Mouse (Mus musculus) MEL (cell line): ENCODE results near the gene Kif3b. TPM values are rescaled to one million over a fixed set of nuclear protein-coding genes. Genes with fewer than 3 reads are reported as not detected.

Experiments used
- DNase-seq: peaks from one replicate; pipeline ENCODE4 v3.0.0; 2011; ENCODE audit warnings: low read depth, low spot score
- H3K27ac ChIP-seq: 2 replicates; pipeline ENCODE4 v1.5.1; 2012; ENCODE audit warnings: low read depth, mild to moderate bottlenecking, control low read depth, low read length, moderate library complexity; ENCODE audit not compliant: control insufficient read depth
- H3K27me3 ChIP-seq, 2 experiments: fragments of 150-350 bp in 1 of 2; sonication (generic) in 1 of 2; 2 replicates each; pipeline ENCODE4 v1.6.1; 2012; ENCODE audit warnings: low read length in 2 of 2, mild to moderate bottlenecking in 2 of 2, improper control_type of control experiment in 1 of 2, moderate library complexity in 1 of 2; ENCODE audit not compliant: insufficient read depth in 2 of 2, control insufficient read depth in 1 of 2
- H3K36me3 ChIP-seq, 2 experiments: 2 replicates each; pipeline ENCODE4 v1.6.1; 2012 to 2014; ENCODE audit warnings: low read length in 2 of 2, improper control_type of control experiment in 1 of 2, inconsistent platforms in 1 of 2, mild to moderate bottlenecking in 1 of 2; ENCODE audit not compliant: insufficient read depth in 2 of 2, control insufficient read depth in 1 of 2
- H3K4me1 ChIP-seq, 2 experiments: fragments of 150-350 bp in 1 of 2; sonication (generic) in 1 of 2; 2 replicates each; pipeline ENCODE4 v1.6.1; 2012; ENCODE audit warnings: low read length in 2 of 2, improper control_type of control experiment in 1 of 2, mild to moderate bottlenecking in 1 of 2; ENCODE audit not compliant: insufficient read depth in 2 of 2, control insufficient read depth in 1 of 2
- H3K4me3 ChIP-seq, 2 experiments: fragments of 150-350 bp in 1 of 2; sonication (generic) in 1 of 2; 2 replicates each; pipeline ENCODE4 v1.5.1; 2012; ENCODE audit warnings: low read depth in 2 of 2, low read length in 2 of 2, mild to moderate bottlenecking in 2 of 2, moderate library complexity in 2 of 2, control low read depth in 1 of 2, improper control_type of control experiment in 1 of 2; ENCODE audit not compliant: control insufficient read depth in 1 of 2, insufficient read depth in 1 of 2
- H3K79me2 ChIP-seq: 2 replicates; pipeline ENCODE4 v1.6.1; 2012; ENCODE audit warnings: mild to moderate bottlenecking, low read length, moderate library complexity; ENCODE audit not compliant: control insufficient read depth, poor library complexity, insufficient read depth
- H3K9ac ChIP-seq: 2 replicates; pipeline ENCODE4 v1.6.1; 2012; ENCODE audit warnings: low read depth, mild to moderate bottlenecking, control low read depth, low read length, moderate library complexity; ENCODE audit not compliant: control insufficient read depth, poor library complexity, severe bottlenecking
- H3K9me3 ChIP-seq: fragments of 150-350 bp; sonication (generic); replicated peaks from 2 replicates; pipeline ENCODE4 v1.6.1; 2012; ENCODE audit warnings: mild to moderate bottlenecking, low read length, improper control_type of control experiment, moderate library complexity; ENCODE audit not compliant: insufficient read depth
- BHLHE40 ChIP-seq: IDR thresholded peaks from 2 replicates; pipeline ENCODE4 v1.6.1; 2012; ENCODE audit warnings: low read depth, mild to moderate bottlenecking, inconsistent platforms, low read length, improper control_type of control experiment, borderline replicate concordance
- CHD1 ChIP-seq: IDR thresholded peaks from 2 replicates; pipeline ENCODE4 v1.6.1; 2012; ENCODE audit warnings: low read depth, mild to moderate bottlenecking, inconsistent platforms, low read length, improper control_type of control experiment
- CHD2 ChIP-seq: IDR thresholded peaks from 2 replicates; pipeline ENCODE4 v1.6.1; 2011; ENCODE audit warnings: low read length, improper control_type of control experiment
- EP300 ChIP-seq, 2 experiments: IDR thresholded peaks; 2 replicates each; pipeline ENCODE4 v1.6.1; 2011; ENCODE audit warnings: improper control_type of control experiment in 2 of 2, low read length in 2 of 2, low read depth in 1 of 2, mild to moderate bottlenecking in 1 of 2
- ETS1 ChIP-seq: IDR thresholded peaks from 2 replicates; pipeline ENCODE4 v1.6.1; 2012; ENCODE audit warnings: low read depth, mild to moderate bottlenecking, inconsistent platforms, low read length, improper control_type of control experiment, moderate library complexity
- GABPA ChIP-seq: IDR thresholded peaks from 2 replicates; pipeline ENCODE4 v1.6.1; 2012; ENCODE audit warnings: low read depth, mild to moderate bottlenecking, inconsistent platforms, low read length, improper control_type of control experiment, moderate library complexity
- GATA1 ChIP-seq: IDR thresholded peaks from 2 replicates; pipeline ENCODE4 v1.6.1; 2011; ENCODE audit warnings: low read depth, low read length, improper control_type of control experiment
- HCFC1 ChIP-seq: IDR thresholded peaks from 2 replicates; pipeline ENCODE4 v1.6.1; 2012; ENCODE audit warnings: low read depth, mild to moderate bottlenecking, inconsistent platforms, low read length, improper control_type of control experiment, moderate library complexity
- JUND ChIP-seq: IDR thresholded peaks from 2 replicates; pipeline ENCODE4 v1.6.1; 2011; ENCODE audit warnings: low read depth, mild to moderate bottlenecking, improper control_type of control experiment, low read length
- MAX ChIP-seq: IDR thresholded peaks from 2 replicates; pipeline ENCODE4 v1.6.1; 2011; ENCODE audit warnings: low read length, improper control_type of control experiment
- MAZ ChIP-seq: IDR thresholded peaks from 2 replicates; pipeline ENCODE4 v1.6.1; 2012; ENCODE audit warnings: low read depth, mild to moderate bottlenecking, inconsistent platforms, low read length, improper control_type of control experiment
- MXI1 ChIP-seq: IDR thresholded peaks from 2 replicates; pipeline ENCODE4 v1.6.1; 2011; ENCODE audit warnings: mild to moderate bottlenecking, low read depth, low read length, improper control_type of control experiment
- MYC ChIP-seq: IDR thresholded peaks from 2 replicates; pipeline ENCODE4 v1.6.1; 2011; ENCODE audit warnings: low read depth, mild to moderate bottlenecking, low read length, improper control_type of control experiment, moderate library complexity
- POLR2A ChIP-seq, 2 experiments: IDR thresholded peaks; 2 replicates each; pipeline ENCODE4 v1.6.1; 2011 to 2012; ENCODE audit warnings: low read length in 2 of 2, mild to moderate bottlenecking in 2 of 2, control low read depth in 1 of 2, improper control_type of control experiment in 1 of 2, low read depth in 1 of 2, moderate library complexity in 1 of 2; ENCODE audit not compliant: control insufficient read depth in 1 of 2, insufficient read depth in 1 of 2, poor library complexity in 1 of 2
- POLR2AphosphoS5 ChIP-seq: IDR thresholded peaks from 2 replicates; pipeline ENCODE4 v1.6.1; 2012; ENCODE audit warnings: low read depth, borderline replicate concordance, mild to moderate bottlenecking, inconsistent platforms, low read length, moderate library complexity, mixed read lengths
- RAD21 ChIP-seq: IDR thresholded peaks from 2 replicates; pipeline ENCODE4 v1.6.1; 2011; ENCODE audit warnings: mild to moderate bottlenecking, low read depth, low read length, improper control_type of control experiment
- SIN3A ChIP-seq: IDR thresholded peaks from 2 replicates; pipeline ENCODE4 v1.6.1; 2012; ENCODE audit warnings: low read length, improper control_type of control experiment, inconsistent platforms
- SMC3 ChIP-seq: IDR thresholded peaks from 2 replicates; pipeline ENCODE4 v1.6.1; 2011; ENCODE audit warnings: low read depth, low read length, improper control_type of control experiment
- TAL1 ChIP-seq: IDR thresholded peaks from 2 replicates; pipeline ENCODE4 v1.6.1; 2012; ENCODE audit warnings: mild to moderate bottlenecking, inconsistent platforms, low read length, moderate library complexity, mixed read lengths
- TCF12 ChIP-seq: IDR thresholded peaks from 2 replicates; pipeline ENCODE4 v1.6.1; 2014; ENCODE audit warnings: low read depth, mild to moderate bottlenecking, inconsistent platforms, low read length, improper control_type of control experiment, moderate library complexity
- UBTF ChIP-seq: IDR thresholded peaks from 2 replicates; pipeline ENCODE4 v1.6.1; 2012; ENCODE audit warnings: low read depth, mild to moderate bottlenecking, inconsistent platforms, low read length, improper control_type of control experiment, moderate library complexity, borderline replicate concordance; ENCODE audit not compliant: insufficient read depth
- USF1 ChIP-seq: IDR thresholded peaks from 2 replicates; pipeline ENCODE4 v1.6.1; 2014; ENCODE audit warnings: low read depth, mild to moderate bottlenecking, inconsistent platforms, low read length, improper control_type of control experiment, moderate library complexity
- ZKSCAN1 ChIP-seq: IDR thresholded peaks from 2 replicates; pipeline ENCODE4 v1.6.1; 2012; ENCODE audit warnings: low read depth, mild to moderate bottlenecking, inconsistent platforms, low read length, improper control_type of control experiment, moderate library complexity
- ZMIZ1 ChIP-seq: IDR thresholded peaks from 2 replicates; pipeline ENCODE4 v1.6.1; 2012; ENCODE audit warnings: low read depth, mild to moderate bottlenecking, inconsistent platforms, low read length, improper control_type of control experiment, moderate library complexity
- ZNF384 ChIP-seq: IDR thresholded peaks from 2 replicates; pipeline ENCODE4 v1.6.1; 2012; ENCODE audit warnings: low read depth, mild to moderate bottlenecking, inconsistent platforms, low read length, improper control_type of control experiment
- polyA plus RNA-seq, 2 experiments: library from polyadenylated mRNA; stranded (reverse) in 1 of 2; unstranded in 1 of 2; fragments of >175 nt in 1 of 2; fragments of >200 nt in 1 of 2; gene quantifications; 2 replicates each; pipeline versions ENCODE4 v1.2.1 to v1.2.4; 2012; ENCODE audit warnings: low replicate concordance in 2 of 2, low read depth in 1 of 2; ENCODE audit not compliant: insufficient read length in 2 of 2, insufficient read depth in 1 of 2, missing spikeins in 1 of 2
- total RNA-seq: library from RNA; depleted of rRNA; stranded (reverse); fragments of 300-350 nt; gene quantifications from 2 replicates; pipeline ENCODE4 v1.2.3, GENCODE M21; 2012

The Kif3b gene
- total and polyA plus RNA-seq, 3 experiments, result 11.0 to 34.2 (median 17.9) TPM

DNA sequence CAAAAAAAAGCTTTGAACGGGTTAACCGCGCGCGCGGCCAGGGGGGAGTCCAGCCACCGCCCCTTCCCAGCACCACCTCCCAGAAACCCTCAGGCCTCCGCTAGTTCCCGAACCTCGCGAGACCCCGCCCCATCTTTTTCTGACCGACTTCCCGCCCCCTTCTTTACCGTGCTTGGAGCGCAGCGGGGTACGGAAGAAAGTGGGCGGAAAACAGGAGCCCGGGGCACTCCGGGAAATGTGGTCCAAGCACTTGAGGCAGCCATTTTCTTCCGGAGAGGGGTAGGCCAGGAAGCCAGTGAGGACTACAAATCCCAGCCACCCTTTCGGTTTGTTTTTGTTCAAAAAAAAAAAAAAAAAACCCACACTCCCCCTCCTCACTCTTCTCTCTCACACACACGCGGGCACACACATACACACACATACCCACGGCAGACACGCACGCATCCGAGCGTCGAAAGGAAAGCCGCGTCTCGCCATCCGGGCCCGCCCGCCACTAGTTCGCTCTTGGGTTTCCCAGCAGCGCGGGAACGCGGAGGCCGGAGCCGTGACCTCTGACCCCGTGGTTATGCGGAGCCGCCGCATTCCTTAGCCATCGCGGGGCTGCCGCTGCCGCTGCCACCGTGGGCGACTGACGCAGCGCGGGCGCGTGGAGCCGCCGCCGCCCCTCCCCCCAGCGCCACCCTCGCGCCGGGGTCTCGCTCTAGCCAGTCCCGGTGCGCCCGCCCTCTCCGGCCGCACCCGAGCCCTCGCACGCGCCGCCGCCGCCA, 54.4 kb downstream of the Kif3b start, which contains the start of gene Asxl1 (continued):
- TF ChIP-seq CHD1, result peak; percentile 7; the same call in 1 of the 2 replicates
- TF ChIP-seq CHD2, result peak; percentile 98
- TF ChIP-seq GATA1, result no peak
- no peak for TF ChIP-seq POLR2AphosphoS5
- TF ChIP-seq MYC, result peak; percentile 92
- TF ChIP-seq MAX, result peak; percentile 54
- TF ChIP-seq UBTF, result no peak
- peak; percentile 39; the same call in 1 of the 2 replicates for TF ChIP-seq TCF12
- TF ChIP-seq ETS1, result no peak
- 0 out of 4 replicates have a peak, but pooled peaks of 1 of the 2 experiments have one; percentile 2 for TF ChIP-seq EP300 (IDR thresholded peaks at IDR 0.05; ENCODE audit: low read depth in 1 of 2, low read length in 2 of 2)
- no peak for TF ChIP-seq RAD21
- TF ChIP-seq SMC3, result 0 out of 2 replicates have a peak, but pooled peaks have one; percentile 5
- peak; percentile 85 for TF ChIP-seq ZMIZ1
- no peak; the same call in 1 of the 2 replicates for TF ChIP-seq ZKSCAN1
- no peak for TF ChIP-seq GABPA
- peak; percentile 90 for TF ChIP-seq MAZ
- TF ChIP-seq, all 39 proteins: peak for 21

DNA sequence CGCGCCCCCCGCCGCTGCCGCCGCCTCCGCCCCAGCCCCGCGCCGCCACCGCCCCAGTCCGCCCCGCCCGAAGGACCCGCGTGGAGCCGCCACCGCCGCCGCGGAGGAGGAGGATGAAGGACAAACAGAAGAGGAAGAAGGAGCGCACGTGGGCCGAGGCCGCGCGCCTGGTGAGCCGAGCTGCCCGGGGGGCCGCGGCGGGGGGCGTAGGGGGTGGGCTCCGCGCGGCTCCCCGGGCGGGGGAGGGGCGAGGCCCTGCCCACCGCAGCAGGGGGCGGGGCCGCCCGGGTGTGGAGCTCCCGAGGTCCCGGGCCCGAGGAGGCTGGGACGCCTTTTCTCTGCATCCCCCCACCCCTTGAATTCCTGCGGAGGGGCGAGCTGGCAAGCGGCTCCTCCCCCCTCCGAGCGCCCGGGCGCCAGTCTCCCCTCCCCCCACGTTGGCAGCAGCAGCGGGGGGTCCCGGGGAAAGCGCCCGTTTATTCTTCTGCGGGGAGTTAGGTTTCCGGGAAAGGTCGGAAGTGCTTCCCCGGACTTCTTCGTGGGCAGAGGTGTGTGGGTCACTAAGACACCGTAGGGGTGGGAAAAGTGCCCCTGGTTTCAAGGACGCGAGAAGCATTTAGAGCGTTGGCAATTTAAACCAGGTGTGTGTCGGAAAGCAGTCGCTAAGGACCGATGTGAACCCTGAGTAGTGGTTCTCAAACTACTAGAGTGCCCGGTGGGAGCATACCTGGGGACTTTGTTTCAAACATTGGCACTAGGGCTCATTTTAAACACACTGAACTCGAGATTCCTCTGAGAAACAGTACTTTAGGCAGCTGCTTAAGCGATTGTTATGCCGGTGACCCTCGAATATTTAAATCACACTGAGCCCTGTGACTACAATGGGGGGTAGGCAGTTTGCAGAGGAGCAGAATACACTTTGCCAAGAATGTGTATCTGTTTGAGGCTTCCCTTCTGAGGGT, 55.3 kb downstream of the Kif3b start:
- peaks cover 27 to 41% of the 10 kb centered on the region in 2 experiments for H3K4me1 ChIP-seq
- H3K27ac ChIP-seq, result peak overlapping the region; percentile 96
- peak overlapping the region; percentile 82 to 85 for H3K4me3 ChIP-seq
- H3K9ac ChIP-seq, result peak overlapping the region; percentile 99
- peaks cover 39% of the 10 kb centered on the region for H3K79me2 ChIP-seq
- peaks cover 2 to 55% of the 10 kb centered on the region in 2 experiments; a peak in 3 of 4 replicates for H3K36me3 ChIP-seq
- H3K27me3 ChIP-seq, result no peaks in the 10 kb centered on the region
- no peaks in the 10 kb centered on the region for H3K9me3 ChIP-seq
- TF ChIP-seq MXI1, result peak; percentile 29; the same call in 1 of the 2 replicates
- peak; percentile 11; the same call in 1 of the 2 replicates for TF ChIP-seq USF1
- 0 out of 2 replicates have a peak, but pooled peaks have one; percentile 7 for TF ChIP-seq MAX
- peak; percentile 70 for TF ChIP-seq SIN3A
- TF ChIP-seq JUND, result no peak
- TF ChIP-seq HCFC1, result peak; percentile 59; the same call in 1 of the 2 replicates
- 0 out of 2 replicates have a peak, but pooled peaks have one; percentile 1 for TF ChIP-seq ZMIZ1
- 0 out of 2 replicates have a peak, but pooled peaks have one; percentile 23 for TF ChIP-seq ZNF384
- TF ChIP-seq MAZ, result peak; percentile 81; the same call in 1 of the 2 replicates
- 0 out of 2 replicates have a peak, but pooled peaks have one; percentile 12 for TF ChIP-seq MYC
- 0 out of 2 replicates have a peak, but pooled peaks have one; percentile 28 for TF ChIP-seq CHD1
- 0 out of 2 replicates have a peak, but pooled peaks have one; percentile 32 for TF ChIP-seq BHLHE40
- 0 out of 4 replicates have a peak, but pooled peaks of 1 of the 2 experiments have one; percentile 6 for TF ChIP-seq POLR2A (IDR thresholded peaks at IDR 0.05; ENCODE audit: control insufficient read depth in 1 of 2, insufficient read depth in 1 of 2, low read depth in 1 of 2, low read length in 2 of 2, poor library complexity in 1 of 2)
- no peak for TF ChIP-seq TAL1
- no peak for TF ChIP-seq GABPA
- peak; percentile 73 for DNase-seq
